Mouse (Mus musculus): ENCODE data around the gene Fth1. TPM values are rescaled to one million over a fixed set of nuclear protein-coding genes. Genes with fewer than 3 reads are reported as not detected.
"Not testable (repeated sequence)": the region's sequence is repeated elsewhere in the genome, so short reads cannot be mapped to it uniquely, and the experiment has no call there.

The Fth1 gene
- polyA plus RNA-seq (2015; fragmentation: Nextera tagmentation; extraction: Ambion mirVana) = 1,934 and 2,252 TPM in 2 replicates

GRCm38 (mm10) chr19:9980258-9980657 is at the start of gene Fth1:
Gene Fth1 (plus strand): TSS chr19:9980598.
- no peak within 1 kb of the TSS for H3K4me2 ChIP-seq (ENCODE audit: low read depth, low read length)

GRCm38 (mm10) chr19:9931167-9931607 is 49.2 kb upstream of the Fth1 start:
- ATAC-seq (replicated peaks; ENCODE audit: extremely low read depth, insufficient read depth, low FRiP score) = peak; percentile 67

More at GRCm38 (mm10) chr19:9980258-9980657, at the start of gene Fth1:
- H3K9me3 ChIP-seq (replicated peaks; ENCODE audit: control insufficient read depth, low read length) = no peaks in the 10 kb centered on the region
- H3K4me3 ChIP-seq (ENCODE audit: low read length) = no peak within 1 kb of the TSS
- WGBS = 84% methylated on average over 4 of the region's 4 CpGs
- ATAC-seq (replicated peaks; ENCODE audit: extremely low read depth, insufficient read depth, low FRiP score) = no peak
- no peak within 1 kb of the TSS for H3K27ac ChIP-seq (ENCODE audit: low read length)
- peaks cover 31% of the 10 kb centered on the region for H3K4me1 ChIP-seq (ENCODE audit: control insufficient read depth, insufficient read depth, low read length)
- H3K27me3 ChIP-seq (ENCODE audit: control insufficient read depth, insufficient read depth, low read length) = no peaks in the 10 kb centered on the region
- H3K36me3 ChIP-seq (ENCODE audit: control insufficient read depth, insufficient read depth) = peaks cover 13% of the 10 kb centered on the region
- H3K9ac ChIP-seq (ENCODE audit: low read length) = no peak within 1 kb of the TSS

GRCm38 (mm10) chr19:9933908-9934307 is 46.5 kb upstream of the Fth1 start:
- Histone ChIP-seq H3K4me1 (ENCODE audit: control insufficient read depth, insufficient read depth, low read length) (no peaks in the 10 kb centered on the region), H3K9me3 (replicated peaks; ENCODE audit: control insufficient read depth, low read length) (no peaks in the 10 kb centered on the region), H3K27me3 (ENCODE audit: control insufficient read depth, insufficient read depth, low read length) (no peaks in the 10 kb centered on the region), H3K27ac (ENCODE audit: low read length) (no peak overlapping the region), H3K36me3 (ENCODE audit: control insufficient read depth, insufficient read depth) (no peaks in the 10 kb centered on the region), H3K4me2 (ENCODE audit: low read depth, low read length) (no peak overlapping the region), H3K9ac (ENCODE audit: low read length) (no peak overlapping the region), H3K4me3 (ENCODE audit: low read length) (no peak overlapping the region)
- 59% methylated on average over 2 of the region's 2 CpGs for WGBS
- no peak for ATAC-seq (replicated peaks; ENCODE audit: extremely low read depth, insufficient read depth, low FRiP score)

More at GRCm38 (mm10) chr19:9931167-9931607, 49.2 kb upstream of the Fth1 start:
- not testable (repeated sequence) for H3K9me3 ChIP-seq (replicated peaks; ENCODE audit: control insufficient read depth, low read length); H3K4me2 ChIP-seq (ENCODE audit: low read depth, low read length); H3K27me3 ChIP-seq (ENCODE audit: control insufficient read depth, insufficient read depth, low read length); H3K4me3 ChIP-seq (ENCODE audit: low read length); H3K4me1 ChIP-seq (ENCODE audit: control insufficient read depth, insufficient read depth, low read length); H3K27ac ChIP-seq (ENCODE audit: low read length); H3K9ac ChIP-seq (ENCODE audit: low read length); H3K36me3 ChIP-seq (ENCODE audit: control insufficient read depth, insufficient read depth)
- WGBS = 47% methylated on average over 2 of the region's 2 CpGs

GRCm38 (mm10) chr19:9936579-9936978 is 43.8 kb upstream of the Fth1 start:
- Histone ChIP-seq H3K9ac (ENCODE audit: low read length) (no peak overlapping the region), H3K9me3 (replicated peaks; ENCODE audit: control insufficient read depth, low read length) (no peaks in the 10 kb centered on the region), H3K27me3 (ENCODE audit: control insufficient read depth, insufficient read depth, low read length) (no peaks in the 10 kb centered on the region), H3K4me1 (ENCODE audit: control insufficient read depth, insufficient read depth, low read length) (no peaks in the 10 kb centered on the region), H3K4me2 (ENCODE audit: low read depth, low read length) (no peak overlapping the region), H3K36me3 (ENCODE audit: control insufficient read depth, insufficient read depth) (no peaks in the 10 kb centered on the region), H3K4me3 (ENCODE audit: low read length) (no peak overlapping the region), H3K27ac (ENCODE audit: low read length) (no peak overlapping the region)
- no peak for ATAC-seq (replicated peaks; ENCODE audit: extremely low read depth, insufficient read depth, low FRiP score)
- 69% methylated on average over 5 of the region's 5 CpGs for WGBS

- no peak for ATAC-seq (replicated peaks; ENCODE audit: extremely low read depth, insufficient read depth, low FRiP score)
- H3K9ac ChIP-seq (ENCODE audit: low read length) = no peak overlapping the region
- no peaks in the 10 kb centered on the region for H3K4me1 ChIP-seq (ENCODE audit: control insufficient read depth, insufficient read depth, low read length)
- H3K9me3 ChIP-seq (replicated peaks; ENCODE audit: control insufficient read depth, low read length) = no peaks in the 10 kb centered on the region
- no peak overlapping the region for H3K4me3 ChIP-seq (ENCODE audit: low read length)
- H3K27ac ChIP-seq (ENCODE audit: low read length) = no peak overlapping the region
- H3K4me2 ChIP-seq (ENCODE audit: low read depth, low read length) = no peak overlapping the region
- H3K36me3 ChIP-seq (ENCODE audit: control insufficient read depth, insufficient read depth) = no peaks in the 10 kb centered on the region
- no peaks in the 10 kb centered on the region for H3K27me3 ChIP-seq (ENCODE audit: control insufficient read depth, insufficient read depth, low read length)
- 58% methylated on average over 5 of the region's 5 CpGs for WGBS
Observed at GRCm38 (mm10) chr19:9937428-9937827, 43.0 kb upstream of the Fth1 start.

- no peak for ATAC-seq (replicated peaks; ENCODE audit: extremely low read depth, insufficient read depth, low FRiP score)
- Histone ChIP-seq H3K9me3 (replicated peaks; ENCODE audit: control insufficient read depth, low read length) (no peaks in the 10 kb centered on the region), H3K9ac (ENCODE audit: low read length) (no peak overlapping the region), H3K27ac (ENCODE audit: low read length) (peak overlapping the region; percentile 59), H3K36me3 (ENCODE audit: control insufficient read depth, insufficient read depth) (no peaks in the 10 kb centered on the region), H3K4me2 (ENCODE audit: low read depth, low read length) (peak overlapping the region; percentile 29), H3K27me3 (ENCODE audit: control insufficient read depth, insufficient read depth, low read length) (no peaks in the 10 kb centered on the region), H3K4me3 (ENCODE audit: low read length) (no peak overlapping the region), H3K4me1 (ENCODE audit: control insufficient read depth, insufficient read depth, low read length) (peaks cover 4% of the 10 kb centered on the region)
- WGBS = 58% methylated on average over 6 of the region's 6 CpGs
Observed at GRCm38 (mm10) chr19:9938156-9938823, 42.1 kb upstream of the Fth1 start.

- Histone ChIP-seq H3K9me3 (replicated peaks; ENCODE audit: control insufficient read depth, low read length) (no peaks in the 10 kb centered on the region), H3K27me3 (ENCODE audit: control insufficient read depth, insufficient read depth, low read length) (no peaks in the 10 kb centered on the region), H3K9ac (ENCODE audit: low read length) (no peak overlapping the region), H3K4me1 (ENCODE audit: control insufficient read depth, insufficient read depth, low read length) (peaks cover 5% of the 10 kb centered on the region), H3K4me2 (ENCODE audit: low read depth, low read length) (peak overlapping the region; percentile 29), H3K4me3 (ENCODE audit: low read length) (no peak overlapping the region), H3K27ac (ENCODE audit: low read length) (peak overlapping the region; percentile 45), H3K36me3 (ENCODE audit: control insufficient read depth, insufficient read depth) (no peaks in the 10 kb centered on the region)
- no peak for ATAC-seq (replicated peaks; ENCODE audit: extremely low read depth, insufficient read depth, low FRiP score)
- 37% methylated on average over 13 of the region's 13 CpGs for WGBS
Observed at GRCm38 (mm10) chr19:9938824-9939303, 41.5 kb upstream of the Fth1 start.

GRCm38 (mm10) chr19:9939841-9940240 is 40.6 kb upstream of the Fth1 start:
- WGBS = 66% methylated on average over 7 of the region's 7 CpGs
- H3K9me3 ChIP-seq (replicated peaks; ENCODE audit: control insufficient read depth, low read length) = no peaks in the 10 kb centered on the region
- no peak overlapping the region for H3K27ac ChIP-seq (ENCODE audit: low read length)
- H3K27me3 ChIP-seq (ENCODE audit: control insufficient read depth, insufficient read depth, low read length) = no peaks in the 10 kb centered on the region
- ATAC-seq (replicated peaks; ENCODE audit: extremely low read depth, insufficient read depth, low FRiP score) = 0 out of 2 replicates have a peak, but pooled peaks have one; percentile 15
- H3K4me2 ChIP-seq (ENCODE audit: low read depth, low read length) = no peak overlapping the region
- H3K36me3 ChIP-seq (ENCODE audit: control insufficient read depth, insufficient read depth) = no peaks in the 10 kb centered on the region
- no peak overlapping the region for H3K9ac ChIP-seq (ENCODE audit: low read length)
- H3K4me3 ChIP-seq (ENCODE audit: low read length) = no peak overlapping the region
- peaks cover 5% of the 10 kb centered on the region for H3K4me1 ChIP-seq (ENCODE audit: control insufficient read depth, insufficient read depth, low read length)

GRCm38 (mm10) chr19:9940903-9941302 is 39.5 kb upstream of the Fth1 start:
- H3K9me3 ChIP-seq (replicated peaks; ENCODE audit: control insufficient read depth, low read length) = no peaks in the 10 kb centered on the region
- H3K9ac ChIP-seq (ENCODE audit: low read length) = no peak overlapping the region
- H3K4me1 ChIP-seq (ENCODE audit: control insufficient read depth, insufficient read depth, low read length) = peaks cover 5% of the 10 kb centered on the region
- 61% methylated on average over 4 of the region's 4 CpGs for WGBS
- H3K36me3 ChIP-seq (ENCODE audit: control insufficient read depth, insufficient read depth) = no peaks in the 10 kb centered on the region
- H3K27me3 ChIP-seq (ENCODE audit: control insufficient read depth, insufficient read depth, low read length) = no peaks in the 10 kb centered on the region
- no peak for ATAC-seq (replicated peaks; ENCODE audit: extremely low read depth, insufficient read depth, low FRiP score)
- no peak overlapping the region for H3K4me3 ChIP-seq (ENCODE audit: low read length)
- no peak overlapping the region for H3K4me2 ChIP-seq (ENCODE audit: low read depth, low read length)
- H3K27ac ChIP-seq (ENCODE audit: low read length) = no peak overlapping the region

All from heart, embryonic 16.5 days (tissue).